Mouse (Mus musculus) brain, embryonic 18.5 days (tissue): ENCODE measurements at regions not wholly inside any gene's neighbourhood (a gene's known extent, or its start where the extent isn't known, plus 50 kb on each side); places are given as distances from the start of the nearest gene placed in this dataset.
"Not testable (repeated sequence)": the region's sequence is repeated elsewhere in the genome, so short reads cannot be mapped to it uniquely, and the experiment has no call there.

Source experiments
- DNase-seq: peaks from one replicate; pipeline ENCODE4 v3.0.0-alpha.2; 2012; ENCODE audit warnings: low read depth, low spot score

GRCm38 (mm10) chr9:85637274-85637673 lies 111.9 kb downstream of the Ibtk start:
- no peak for DNase-seq

- DNase-seq: no peak
Measured at GRCm38 (mm10) chr9:85636131-85636447, 113.0 kb downstream of the Ibtk start.

- DNase-seq: no peak
Measured at GRCm38 (mm10) chr9:85635438-85636130, 113.5 kb downstream of the Ibtk start.

- not testable (repeated sequence) for DNase-seq
Measured at GRCm38 (mm10) chr9:85634786-85635185, 114.3 kb downstream of the Ibtk start.

GRCm38 (mm10) chr9:85617972-85618371 lies 131.2 kb downstream of the Ibtk start:
- no peak for DNase-seq

- no peak for DNase-seq
Measured at GRCm38 (mm10) chr9:85617177-85617777, 131.9 kb downstream of the Ibtk start.

GRCm38 (mm10) chr9:85616266-85616869 lies 132.8 kb downstream of the Ibtk start:
- no peak for DNase-seq

GRCm38 (mm10) chr9:85609152-85609551 lies 140.0 kb downstream of the Ibtk start:
- DNase-seq: peak; percentile 66

GRCm38 (mm10) chr9:85596959-85597358 lies 152.2 kb downstream of the Ibtk start:
- DNase-seq: no peak

- no peak for DNase-seq
Measured at GRCm38 (mm10) chr9:85593867-85594266, 155.3 kb downstream of the Ibtk start.

GRCm38 (mm10) chr9:85592639-85593038 lies 156.5 kb downstream of the Ibtk start:
- DNase-seq: no peak

GRCm38 (mm10) chr9:85589210-85589609 lies 159.9 kb downstream of the Ibtk start:
- no peak for DNase-seq

- DNase-seq: no peak
Measured at GRCm38 (mm10) chr9:85588077-85588476, 161.1 kb downstream of the Ibtk start.

GRCm38 (mm10) chr9:85581028-85581595 lies 168.0 kb downstream of the Ibtk start:
- DNase-seq: peak; percentile 24

- DNase-seq: no peak
Measured at GRCm38 (mm10) chr9:85577812-85578211, 171.3 kb downstream of the Ibtk start.

GRCm38 (mm10) chr9:85577338-85577737 lies 171.8 kb downstream of the Ibtk start:
- no peak for DNase-seq

- no peak for DNase-seq
Measured at GRCm38 (mm10) chr9:85568877-85569276, 180.3 kb downstream of the Ibtk start.

GRCm38 (mm10) chr9:85551871-85552270 lies 197.3 kb downstream of the Ibtk start:
- DNase-seq: no peak

- DNase-seq: no peak
Measured at GRCm38 (mm10) chr9:85550455-85550854, 198.7 kb downstream of the Ibtk start.

- DNase-seq: no peak
Measured at GRCm38 (mm10) chr9:85546226-85546625, 202.9 kb downstream of the Ibtk start.

GRCm38 (mm10) chr9:85545566-85545965 lies 203.6 kb downstream of the Ibtk start:
- DNase-seq: no peak

GRCm38 (mm10) chr9:85538557-85538956 lies 210.6 kb downstream of the Ibtk start:
- DNase-seq: no peak

GRCm38 (mm10) chr9:85528421-85528820 lies 201.3 kb upstream of the Tent5a start:
- DNase-seq: no peak
